Mouse (Mus musculus): ENCODE data around the gene Havcr2. TPM values are rescaled to one million over a fixed set of nuclear protein-coding genes. Genes with fewer than 3 reads are reported as not detected.
"Not testable (repeated sequence)": the region's sequence is repeated elsewhere in the genome, so short reads cannot be mapped to it uniquely, and the experiment has no call there.

Havcr2 gene
- 0.04 TPM in 1 of 2 replicates, not detected in the other for polyA plus RNA-seq (2012)

DNA sequence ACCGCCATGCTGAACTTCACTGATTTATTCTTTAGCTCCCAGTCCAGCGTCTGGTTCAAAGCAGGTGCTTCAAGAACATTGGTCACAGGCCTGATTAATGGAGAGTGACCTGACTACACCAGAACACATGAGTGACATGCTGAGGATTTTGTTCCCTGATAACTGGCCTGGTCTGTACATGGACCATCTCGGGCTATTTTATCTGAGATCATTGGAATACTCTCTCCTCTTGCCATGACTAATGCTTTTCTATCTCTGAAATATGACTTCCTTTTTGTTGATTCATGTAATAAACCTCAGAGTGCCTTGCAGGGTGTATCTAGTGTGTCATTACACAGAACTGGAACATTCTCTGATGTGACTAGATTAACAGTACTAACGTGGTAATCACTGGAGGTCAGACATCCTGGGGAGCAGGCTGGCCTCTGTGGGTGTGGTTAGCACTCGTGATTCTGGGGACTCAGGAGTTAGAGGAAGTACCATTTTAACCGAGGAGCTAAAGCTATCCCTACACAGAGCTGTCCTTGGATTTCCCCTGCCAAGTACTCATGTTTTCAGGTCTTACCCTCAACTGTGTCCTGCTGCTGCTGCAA, at the start of gene Havcr2:
Havcr2 (plus strand) TSS at position 483 of the 593 bp plus-strand sequence.
- Histone ChIP-seq H3K4me1 (ENCODE audit: control insufficient read depth) (peaks cover 19% of the 10 kb centered on the region), H3K4me3 (replicated peaks) (peak within 1 kb of the TSS; percentile 20), H3K9me3 (ENCODE audit: control insufficient read depth, low read length) (no peaks in the 10 kb centered on the region), H3K36me3 (ENCODE audit: control insufficient read depth) (no peaks in the 10 kb centered on the region), H3K27me3 (ENCODE audit: control insufficient read depth) (no peaks in the 10 kb centered on the region)
- TF ChIP-seq GATA1 (IDR thresholded peaks at IDR 0.05; ENCODE audit: low read length) (no peak), TAL1 (IDR thresholded peaks at IDR 0.05; ENCODE audit: low read length) (peak; percentile 46; the same call in 1 of the 3 replicates)

DNA sequence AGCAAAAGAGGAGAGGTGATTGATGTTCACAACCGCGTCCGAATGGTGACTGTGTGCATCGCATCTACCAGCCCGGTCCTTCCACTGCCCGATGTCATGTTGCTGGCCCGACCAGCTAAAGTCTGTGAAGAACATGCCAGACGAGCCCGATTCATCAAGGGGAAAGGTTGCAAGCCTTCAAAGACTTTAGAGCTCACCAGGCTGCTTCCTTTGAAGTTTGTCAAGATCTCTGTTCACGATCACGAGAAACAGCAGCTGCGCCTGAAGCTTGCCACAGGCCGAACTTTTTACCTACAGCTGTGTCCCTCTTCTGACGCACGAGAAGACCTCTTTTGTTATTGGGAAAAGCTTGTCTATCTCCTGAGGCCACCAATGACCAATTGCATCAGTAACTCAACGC, 49.7 kb upstream of the Havcr2 start:
- TF ChIP-seq GATA1 (IDR thresholded peaks at IDR 0.05; ENCODE audit: low read length), result no peak
- TF ChIP-seq TAL1 (IDR thresholded peaks at IDR 0.05; ENCODE audit: low read length), result no peak
- H3K4me3 ChIP-seq (replicated peaks), result no peak overlapping the region

DNA sequence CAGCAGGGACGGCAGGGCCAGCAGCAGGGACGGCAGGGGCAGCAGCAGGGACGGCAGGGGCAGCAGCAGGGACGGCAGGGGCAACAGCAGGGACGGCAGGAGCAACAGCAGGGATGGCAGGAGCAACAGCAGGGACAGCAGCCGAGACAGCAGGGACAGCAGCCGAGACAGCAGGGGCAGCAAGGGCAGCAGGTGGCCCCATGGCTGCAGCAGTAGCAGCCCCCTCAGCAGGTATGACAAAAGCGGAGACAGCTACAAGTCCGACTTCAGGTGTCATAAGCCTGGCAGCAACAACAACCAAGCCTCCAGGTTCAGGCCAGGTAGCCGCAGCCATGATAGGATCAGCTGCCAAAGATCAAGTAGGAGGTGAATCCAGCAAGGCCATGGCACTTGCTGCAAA, 48.0 kb upstream of the Havcr2 start:
- no peak overlapping the region for H3K4me3 ChIP-seq (replicated peaks)
- no peaks in the 10 kb centered on the region for H3K27me3 ChIP-seq (ENCODE audit: control insufficient read depth)
- peaks cover 5% of the 10 kb centered on the region; the same call in 1 of the 2 replicates for H3K4me1 ChIP-seq (ENCODE audit: control insufficient read depth)
- H3K36me3 ChIP-seq (ENCODE audit: control insufficient read depth), result no peaks in the 10 kb centered on the region
- no peaks in the 10 kb centered on the region for H3K9me3 ChIP-seq (ENCODE audit: control insufficient read depth, low read length)
- no peak for TF ChIP-seq GATA1 (IDR thresholded peaks at IDR 0.05; ENCODE audit: low read length)
- no peak for TF ChIP-seq TAL1 (IDR thresholded peaks at IDR 0.05; ENCODE audit: low read length)

More for the DNA sequence above, 49.7 kb upstream of the Havcr2 start:
- Histone ChIP-seq H3K4me1 (ENCODE audit: control insufficient read depth) (peaks cover 4% of the 10 kb centered on the region; the same call in 1 of the 2 replicates), H3K9me3 (ENCODE audit: control insufficient read depth, low read length) (no peaks in the 10 kb centered on the region), H3K27me3 (ENCODE audit: control insufficient read depth) (no peaks in the 10 kb centered on the region), H3K36me3 (ENCODE audit: control insufficient read depth) (no peaks in the 10 kb centered on the region)

DNA sequence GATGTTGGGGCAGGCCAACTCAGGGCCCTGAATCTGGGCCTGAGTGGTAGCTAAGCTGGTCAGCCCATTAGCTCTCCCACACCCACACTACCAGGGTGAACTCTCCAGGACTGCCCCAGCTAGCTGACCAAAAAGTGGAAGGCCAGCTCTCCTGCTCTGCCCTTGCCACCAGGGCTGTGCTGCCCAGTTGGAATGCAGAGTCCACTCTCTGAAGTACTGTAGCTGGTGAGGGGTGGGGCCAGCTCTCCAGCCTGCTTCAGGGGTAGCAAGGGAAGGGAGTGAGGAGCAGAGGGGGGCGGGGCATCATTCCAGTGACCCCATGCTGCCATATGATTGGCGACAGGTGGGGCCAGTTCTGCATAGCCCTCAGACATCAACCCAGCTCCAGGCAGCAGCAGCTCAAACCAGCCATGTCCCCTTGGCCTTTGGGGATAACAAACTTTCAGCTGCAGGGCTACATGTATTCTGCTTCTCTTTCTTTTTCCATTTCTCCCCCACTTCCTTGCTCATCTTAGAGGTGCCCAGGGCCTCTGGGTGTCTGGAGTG, 44.6 kb upstream of the Havcr2 start:
- no peaks in the 10 kb centered on the region for H3K9me3 ChIP-seq (ENCODE audit: control insufficient read depth, low read length)
- TF ChIP-seq GATA1 (IDR thresholded peaks at IDR 0.05; ENCODE audit: low read length), result no peak
- TF ChIP-seq TAL1 (IDR thresholded peaks at IDR 0.05; ENCODE audit: low read length), result no peak
- no peak overlapping the region for H3K4me3 ChIP-seq (replicated peaks)
- H3K36me3 ChIP-seq (ENCODE audit: control insufficient read depth), result no peaks in the 10 kb centered on the region
- H3K4me1 ChIP-seq (ENCODE audit: control insufficient read depth), result peaks cover 3% of the 10 kb centered on the region; the same call in 1 of the 2 replicates
- no peaks in the 10 kb centered on the region for H3K27me3 ChIP-seq (ENCODE audit: control insufficient read depth)

DNA sequence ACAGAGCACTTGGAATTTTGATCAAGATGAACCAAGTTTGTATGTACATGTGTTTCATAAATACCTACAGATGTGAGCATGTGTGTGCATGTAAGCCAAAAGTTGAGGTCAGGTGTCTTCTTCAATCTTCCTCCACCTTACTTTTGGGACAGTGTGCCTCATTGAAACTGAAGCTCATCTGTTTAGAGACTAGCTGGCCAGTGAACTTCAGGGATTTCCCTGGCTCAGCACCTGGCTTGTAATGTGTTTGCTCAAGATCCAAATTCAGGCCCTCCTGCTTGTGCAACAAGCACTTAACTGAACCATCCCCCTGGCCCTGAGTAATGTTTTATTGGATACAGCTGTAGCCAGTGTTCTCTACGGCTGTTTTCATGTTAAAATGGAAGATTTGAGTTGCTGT, 36.3 kb upstream of the Havcr2 start:
- no peak overlapping the region for H3K4me3 ChIP-seq (replicated peaks)
- H3K27me3 ChIP-seq (ENCODE audit: control insufficient read depth), result no peaks in the 10 kb centered on the region
- H3K9me3 ChIP-seq (ENCODE audit: control insufficient read depth, low read length), result no peaks in the 10 kb centered on the region
- no peaks in the 10 kb centered on the region for H3K36me3 ChIP-seq (ENCODE audit: control insufficient read depth)
- no peaks in the 10 kb centered on the region for H3K4me1 ChIP-seq (ENCODE audit: control insufficient read depth)
- no peak for TF ChIP-seq GATA1 (IDR thresholded peaks at IDR 0.05; ENCODE audit: low read length)
- no peak for TF ChIP-seq TAL1 (IDR thresholded peaks at IDR 0.05; ENCODE audit: low read length)

DNA sequence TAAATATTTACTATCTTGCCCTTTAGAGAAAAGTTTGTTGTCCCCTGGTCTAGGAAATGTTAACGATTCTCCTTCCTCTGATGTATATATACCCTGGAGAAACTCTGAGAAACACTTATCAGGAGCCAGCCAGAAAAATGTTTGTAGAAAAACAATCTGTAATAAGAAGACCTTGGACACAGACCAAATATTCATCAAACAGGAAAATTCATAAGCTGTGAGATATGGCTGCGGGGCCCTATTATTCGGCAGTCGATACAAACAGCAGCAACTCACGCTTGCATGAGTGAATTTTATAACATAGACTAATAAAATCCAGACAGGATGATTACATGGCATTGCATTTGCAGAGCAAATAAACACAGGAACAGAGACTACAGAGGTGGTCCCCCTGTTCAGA, 35.9 kb upstream of the Havcr2 start:
- Histone ChIP-seq H3K9me3 (ENCODE audit: control insufficient read depth, low read length) (no peaks in the 10 kb centered on the region), H3K4me3 (replicated peaks) (no peak overlapping the region), H3K36me3 (ENCODE audit: control insufficient read depth) (no peaks in the 10 kb centered on the region), H3K4me1 (ENCODE audit: control insufficient read depth) (no peaks in the 10 kb centered on the region), H3K27me3 (ENCODE audit: control insufficient read depth) (no peaks in the 10 kb centered on the region)
- no peak for TF ChIP-seq TAL1 (IDR thresholded peaks at IDR 0.05; ENCODE audit: low read length)
- no peak for TF ChIP-seq GATA1 (IDR thresholded peaks at IDR 0.05; ENCODE audit: low read length)

DNA sequence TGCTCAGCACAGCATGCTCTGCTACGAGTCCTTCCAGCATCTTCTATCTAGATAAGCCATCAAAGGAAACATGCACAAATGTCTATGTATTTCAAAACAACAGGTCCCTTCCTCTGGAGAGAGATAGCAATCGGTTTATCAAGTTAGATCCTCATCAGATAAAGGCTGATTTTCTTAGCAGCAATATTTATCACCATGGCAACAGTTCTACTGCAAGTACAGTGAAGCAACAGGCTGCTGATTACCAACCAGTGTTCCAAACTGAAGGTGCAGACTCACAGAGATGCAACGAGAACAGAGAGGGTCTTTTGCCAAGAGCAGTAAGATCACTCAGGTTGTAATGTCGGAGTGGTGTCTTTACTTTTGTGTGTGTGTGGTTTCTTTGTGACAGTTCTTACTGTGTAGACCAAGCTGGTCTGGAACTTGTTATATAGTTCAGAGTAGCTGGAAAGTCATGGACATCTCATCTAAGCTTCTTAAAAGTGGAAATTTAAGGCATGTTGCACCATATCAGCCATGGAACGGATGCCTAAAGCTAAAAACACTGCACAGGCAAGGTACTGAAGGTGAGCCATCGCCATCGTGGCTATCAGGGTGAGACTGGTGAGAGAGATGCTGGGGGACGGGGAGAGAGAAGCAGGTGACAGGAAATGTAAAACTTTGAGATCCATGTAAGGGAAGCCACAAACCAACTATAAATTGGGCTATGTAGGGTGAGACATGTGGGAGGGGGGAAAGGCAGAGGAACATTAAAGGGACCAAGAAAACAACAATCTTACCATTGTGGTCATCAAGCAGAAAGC, 33.4 kb upstream of the Havcr2 start:
- Histone ChIP-seq H3K9me3 (ENCODE audit: control insufficient read depth, low read length) (no peaks in the 10 kb centered on the region), H3K4me3 (replicated peaks) (no peak overlapping the region), H3K36me3 (ENCODE audit: control insufficient read depth) (no peaks in the 10 kb centered on the region), H3K27me3 (ENCODE audit: control insufficient read depth) (no peaks in the 10 kb centered on the region), H3K4me1 (ENCODE audit: control insufficient read depth) (no peaks in the 10 kb centered on the region)
- TF ChIP-seq GATA1 (IDR thresholded peaks at IDR 0.05; ENCODE audit: low read length) (no peak), TAL1 (IDR thresholded peaks at IDR 0.05; ENCODE audit: low read length) (no peak)

DNA sequence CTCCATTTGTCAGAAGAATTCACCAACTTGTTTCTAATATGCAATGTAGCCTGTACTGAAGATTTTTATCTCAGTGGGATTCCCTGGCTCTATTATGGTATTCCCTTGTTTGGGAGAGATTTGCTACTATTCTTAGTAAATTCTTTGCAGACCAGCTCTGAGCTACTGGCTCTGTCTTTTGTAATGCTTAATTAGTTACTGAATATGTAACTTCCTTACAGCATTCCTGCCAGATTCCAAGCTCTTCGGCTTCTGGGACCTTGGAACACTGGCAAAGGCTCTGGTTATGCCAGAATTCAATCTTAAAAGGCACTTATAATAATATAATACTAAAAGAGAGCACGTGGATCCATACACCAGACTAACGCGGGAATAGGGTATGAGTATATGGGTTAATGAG, 26.6 kb upstream of the Havcr2 start:
- not testable (repeated sequence) for H3K4me3 ChIP-seq (replicated peaks); H3K4me1 ChIP-seq (ENCODE audit: control insufficient read depth); H3K9me3 ChIP-seq (ENCODE audit: control insufficient read depth, low read length); H3K36me3 ChIP-seq (ENCODE audit: control insufficient read depth); H3K27me3 ChIP-seq (ENCODE audit: control insufficient read depth)

DNA sequence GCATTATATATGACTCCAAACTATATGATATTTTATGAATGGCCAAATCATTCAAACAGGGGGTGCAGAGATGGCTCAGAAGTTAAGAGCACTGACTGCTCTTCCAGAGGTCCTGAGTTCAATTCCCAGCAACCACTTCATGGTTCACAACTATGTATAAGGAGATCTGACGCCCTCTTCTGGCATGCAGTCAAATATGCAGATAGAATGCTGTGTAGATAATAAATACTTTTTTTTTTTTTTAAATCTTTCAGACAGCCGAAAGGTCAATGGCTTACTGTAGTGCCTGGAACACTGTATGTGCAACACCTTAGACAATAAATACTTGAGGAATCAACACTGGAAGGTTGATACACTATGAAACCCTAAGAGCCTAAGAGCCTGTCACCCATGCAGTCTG, 24.6 kb upstream of the Havcr2 start:
- Histone ChIP-seq H3K27me3 (ENCODE audit: control insufficient read depth) (no peaks in the 10 kb centered on the region), H3K4me1 (ENCODE audit: control insufficient read depth) (peaks cover 13% of the 10 kb centered on the region), H3K9me3 (ENCODE audit: control insufficient read depth, low read length) (no peaks in the 10 kb centered on the region), H3K4me3 (replicated peaks) (no peak overlapping the region), H3K36me3 (ENCODE audit: control insufficient read depth) (no peaks in the 10 kb centered on the region)
- no peak for TF ChIP-seq GATA1 (IDR thresholded peaks at IDR 0.05; ENCODE audit: low read length)

All from erythroblast, embryonic 14.5 days (primary cell).